Mouse (Mus musculus) urinary bladder, adult 2 months (tissue): ENCODE data around the gene Chadl. TPM values are rescaled to one million over a fixed set of nuclear protein-coding genes. Genes with fewer than 3 reads are reported as not detected.
"Not testable (repeated sequence)": the region's sequence is repeated elsewhere in the genome, so short reads cannot be mapped to it uniquely, and the experiment has no call there.

Source experiments
- DNase-seq: peaks from one replicate; pipeline ENCODE4 v3.0.0; 2022; ENCODE audit warnings: low spot score
- polyA plus RNA-seq: library from polyadenylated mRNA; depleted of rRNA; stranded (reverse); fragments of >200 nt; gene quantifications from 2 replicates; pipeline ENCODE4 v1.2.3, GENCODE M21; 2012; rRNA removed

The Chadl gene
- polyA plus RNA-seq, result 3.0 and 3.9 TPM in 2 replicates

- no peak for DNase-seq
Observed at GRCm38 (mm10) chr15:81697175-81697574, at the start of gene Chadl. Chadl (minus strand) TSS chr15:81697287.

DNA sequence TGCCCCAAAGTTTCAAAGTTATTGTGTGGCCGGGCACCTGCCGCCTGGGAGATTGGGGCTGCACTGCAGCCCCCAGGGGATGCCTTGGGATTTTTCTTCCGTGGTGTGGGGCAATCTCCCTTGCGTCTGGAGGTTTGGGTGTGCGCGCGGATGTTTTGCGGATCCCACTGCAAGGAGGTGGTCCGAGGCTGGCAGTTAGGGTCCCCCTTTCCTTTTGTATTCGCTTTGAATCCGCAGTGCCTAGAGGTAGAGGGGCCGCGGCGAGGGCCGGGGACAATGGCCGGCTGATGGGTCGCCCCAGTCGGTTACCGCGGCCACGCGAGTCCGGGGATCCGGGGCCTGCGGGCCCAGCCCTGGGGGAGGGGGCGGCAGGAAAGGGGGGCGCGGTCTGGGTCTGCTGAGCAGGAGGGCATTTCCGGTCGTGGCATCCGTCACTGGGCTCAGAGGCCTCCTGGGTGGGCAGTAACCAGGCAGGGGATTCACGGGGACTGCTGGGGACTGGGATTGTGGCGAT is 48.6 kb upstream of the Chadl start:
- peak; percentile 61 for DNase-seq

DNA sequence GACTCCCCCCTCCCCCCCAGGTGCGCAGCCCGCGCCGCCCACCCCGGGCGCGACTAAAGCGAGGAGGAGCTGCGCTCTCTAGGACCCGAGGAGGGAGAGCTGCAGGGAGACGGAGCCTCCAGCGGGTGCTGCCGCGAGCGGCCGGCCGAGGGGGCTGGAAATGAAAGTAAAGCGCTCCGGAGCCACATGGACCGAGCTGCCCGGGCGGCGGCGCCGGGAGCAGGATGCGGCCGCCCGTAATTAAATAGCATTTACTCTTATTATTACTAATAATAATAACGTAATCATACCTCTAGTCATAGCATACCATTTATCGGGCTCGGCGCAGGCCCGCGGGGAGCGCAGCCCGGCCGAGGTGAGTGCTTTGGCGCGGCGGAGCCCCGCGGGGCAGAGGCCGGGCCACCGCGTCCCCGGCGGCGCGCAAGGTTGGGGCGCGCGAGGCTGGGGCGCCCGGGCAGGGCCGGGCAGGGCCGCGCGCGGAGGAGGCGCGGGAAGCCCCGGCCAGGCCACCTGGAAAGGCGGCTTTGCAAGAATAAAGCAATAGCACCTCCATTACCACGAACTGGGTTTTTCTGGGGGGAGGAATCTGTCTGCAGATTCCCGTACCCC is 48.0 kb upstream of the Chadl start, which contains the start of the genes Zc3h7b and Rangap1:
Gene Zc3h7b, plus strand, starts transcription at position 66 of the 609 bp plus-strand sequence.
Gene Rangap1, minus strand, starts transcription at position 539 of the 609 bp plus-strand sequence.
- DNase-seq, result peak; percentile 67

DNA sequence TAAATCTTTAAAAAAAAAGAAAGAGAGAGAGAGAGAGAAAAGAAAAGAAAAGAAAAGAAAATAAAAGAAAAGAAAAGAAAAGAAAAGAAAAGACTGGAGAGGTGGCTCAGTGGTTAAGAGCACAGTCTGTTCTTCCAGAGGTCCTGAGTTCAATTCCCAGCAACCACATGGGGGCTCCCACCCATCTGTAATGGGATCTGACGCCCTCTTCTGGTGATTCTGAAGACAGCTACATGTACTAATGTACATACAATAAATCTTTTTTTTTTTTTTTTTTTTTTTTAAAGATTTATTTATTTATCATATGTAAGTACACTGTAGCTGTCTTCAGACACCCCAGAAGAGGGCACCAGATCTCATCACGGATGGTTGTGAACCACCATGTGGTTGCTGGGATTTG is 45.3 kb upstream of the Chadl start:
- DNase-seq, result not testable (repeated sequence)

DNA sequence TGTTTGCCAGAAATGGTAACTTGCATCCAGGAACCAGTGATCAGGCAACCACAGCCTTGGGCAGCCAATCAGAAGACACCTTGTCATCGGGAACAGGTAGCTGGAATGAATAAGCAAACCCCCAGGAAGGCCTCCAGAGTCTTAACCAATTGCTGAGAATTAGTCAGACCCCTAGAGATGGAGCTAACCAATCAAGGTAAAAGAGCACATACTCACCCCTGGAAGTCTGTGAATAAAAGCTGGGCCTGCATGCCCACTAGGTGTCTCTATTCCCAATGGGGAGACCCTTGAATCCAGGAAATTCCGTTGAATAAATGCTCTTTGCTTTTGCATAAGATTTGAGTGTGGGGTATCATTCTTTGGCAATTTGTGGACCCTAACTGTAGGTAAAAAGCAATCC is 42.8 kb upstream of the Chadl start:
- no peak for DNase-seq

- no peak for DNase-seq
Observed at GRCm38 (mm10) chr15:81739296-81739695, 42.2 kb upstream of the Chadl start.

- DNase-seq, result no peak
Observed at GRCm38 (mm10) chr15:81735075-81735474, 38.0 kb upstream of the Chadl start.

DNA sequence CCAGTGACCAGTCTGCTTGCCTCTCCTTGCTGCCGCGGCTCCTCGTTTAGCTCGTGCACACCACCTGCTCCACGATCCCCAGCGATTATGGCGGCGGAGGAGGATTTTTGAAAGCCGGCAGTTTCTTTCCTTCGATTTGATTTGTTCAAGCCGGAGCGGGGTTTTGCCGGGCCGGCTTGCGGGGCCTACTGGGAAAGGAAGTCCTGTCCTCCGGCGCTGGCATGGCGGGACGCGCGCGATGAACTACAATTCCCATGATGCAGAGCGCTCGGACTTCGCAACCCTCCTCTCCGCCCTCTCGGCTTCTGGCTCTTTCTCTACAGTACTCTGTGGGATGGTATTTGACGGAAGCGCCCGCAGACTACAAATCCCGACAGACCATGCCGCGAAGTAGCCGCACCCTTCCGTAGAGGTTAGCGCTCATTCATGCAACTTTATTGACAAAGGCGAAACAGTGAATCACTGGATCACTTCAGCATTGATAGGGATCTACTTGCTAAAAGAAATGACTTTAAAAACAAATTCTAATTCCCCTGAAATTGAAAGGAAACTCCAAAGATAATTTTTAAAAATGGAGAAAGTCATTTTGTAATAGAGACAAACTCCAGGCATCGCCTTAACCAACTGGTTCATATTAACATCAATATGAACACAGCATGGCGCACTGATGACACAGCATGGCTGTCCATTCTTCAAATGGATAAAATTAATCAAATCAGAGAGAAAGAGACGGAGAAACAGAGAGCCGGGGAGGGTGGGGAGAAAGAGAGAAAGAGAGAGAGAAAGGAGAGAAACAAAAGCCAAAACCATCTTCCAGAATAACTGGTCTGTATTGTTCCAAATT is 32.9 kb upstream of the Chadl start:
- peak; percentile 78 for DNase-seq

GRCm38 (mm10) chr15:81729241-81729791 is 32.2 kb upstream of the Chadl start:
- no peak for DNase-seq

- DNase-seq, result no peak
Observed at GRCm38 (mm10) chr15:81725965-81726364, 28.9 kb upstream of the Chadl start.

DNA sequence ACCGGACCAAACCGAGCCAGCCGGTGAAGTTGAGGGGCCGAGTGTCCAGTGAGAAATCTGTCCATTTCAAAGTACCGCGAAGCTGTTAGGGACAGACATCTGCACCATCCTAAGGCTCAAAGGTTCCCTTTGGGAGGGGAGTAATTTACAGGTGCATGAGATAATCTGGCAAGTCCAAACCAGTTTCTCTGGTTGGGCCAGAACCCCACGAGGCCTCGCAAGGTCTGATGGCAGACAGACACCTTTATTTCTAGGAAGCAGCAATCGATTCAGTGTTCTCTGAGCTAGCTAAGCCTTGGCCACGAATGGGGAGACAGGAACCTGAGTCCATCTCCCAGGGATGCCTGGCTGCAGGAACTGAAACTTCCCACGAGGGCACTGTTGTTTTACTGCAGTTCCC is 26.6 kb upstream of the Chadl start:
- no peak for DNase-seq

GRCm38 (mm10) chr15:81722361-81722760 is 25.3 kb upstream of the Chadl start:
- no peak for DNase-seq

DNA sequence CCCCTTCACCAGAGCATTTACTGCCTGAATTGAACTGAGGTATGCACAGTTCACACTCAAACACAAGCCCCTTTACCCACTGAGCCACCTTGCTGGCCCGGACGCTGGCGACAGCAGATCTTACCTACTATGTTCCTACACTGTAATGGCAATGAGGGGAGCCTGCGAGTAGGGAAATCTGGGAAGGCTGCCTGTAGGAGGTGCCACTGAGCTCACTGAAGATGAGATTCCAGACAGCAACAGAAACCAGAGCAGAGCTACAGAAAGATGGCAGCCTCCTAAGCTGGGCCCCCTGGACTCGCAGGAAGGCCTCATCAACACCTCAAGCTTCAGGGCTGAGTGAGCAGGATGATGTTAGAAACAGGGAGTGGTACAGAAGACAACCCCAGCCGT is 22.0 kb upstream of the Chadl start:
- DNase-seq, result no peak

DNA sequence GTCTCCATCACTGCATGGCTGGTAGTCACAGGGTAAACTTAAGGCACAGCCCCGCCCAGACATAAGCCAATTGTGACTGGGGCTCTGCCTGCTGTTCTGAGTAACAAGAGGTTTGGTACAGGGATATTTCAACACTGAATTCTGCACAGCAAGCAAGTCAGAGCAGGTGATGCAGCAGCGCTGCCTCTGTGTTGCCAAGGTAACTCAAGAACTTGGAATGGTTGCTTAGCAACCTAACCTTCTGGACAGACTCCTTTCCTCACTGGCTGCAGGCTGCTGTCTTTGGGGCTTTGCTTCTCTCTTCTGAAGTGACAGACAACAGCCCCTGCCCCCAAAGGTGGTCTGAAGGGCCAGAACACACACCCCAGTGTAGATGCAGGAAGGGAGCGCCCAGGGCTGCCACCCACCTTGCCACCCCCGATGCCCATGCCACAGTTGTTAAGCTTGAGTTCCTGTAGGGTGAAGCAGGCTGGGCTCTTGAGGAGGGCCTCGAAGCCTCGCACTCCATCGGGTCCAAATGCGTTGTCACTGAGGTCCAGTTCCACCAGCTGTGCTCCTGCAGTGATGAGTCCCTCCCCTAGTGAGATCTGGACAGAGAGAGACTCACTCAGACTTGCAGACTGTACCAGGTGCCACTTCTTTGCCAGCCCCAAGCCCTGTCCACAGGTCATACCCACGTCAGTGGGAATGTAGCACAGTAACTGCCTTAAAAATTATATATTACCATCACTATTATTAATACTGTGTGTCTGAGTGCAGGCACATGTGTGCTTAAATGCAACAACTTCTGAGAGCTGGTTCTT is 21.4 kb upstream of the Chadl start:
- no peak for DNase-seq

DNA sequence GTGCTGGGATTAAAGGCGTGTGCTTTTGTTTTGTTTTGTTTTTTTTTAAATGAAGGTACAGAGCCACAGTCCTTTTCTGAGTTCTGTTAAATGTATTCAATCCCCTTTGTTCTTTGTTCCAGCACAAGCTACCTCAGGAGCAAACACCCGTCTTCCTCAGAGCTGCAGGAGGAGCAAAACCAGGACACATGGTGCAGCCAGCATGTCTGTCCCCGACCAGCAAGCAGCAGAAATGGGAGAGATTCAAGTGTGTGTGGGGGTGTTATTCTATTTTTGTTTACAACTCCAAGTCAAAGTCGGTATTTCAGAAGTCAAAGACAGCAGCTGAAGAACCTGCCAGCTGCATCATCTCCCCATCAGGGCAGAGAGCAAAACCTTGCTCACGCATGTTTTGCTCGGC is 16.7 kb upstream of the Chadl start:
- no peak for DNase-seq

- no peak for DNase-seq
Observed at GRCm38 (mm10) chr15:81710801-81711200, 13.7 kb upstream of the Chadl start.

DNA sequence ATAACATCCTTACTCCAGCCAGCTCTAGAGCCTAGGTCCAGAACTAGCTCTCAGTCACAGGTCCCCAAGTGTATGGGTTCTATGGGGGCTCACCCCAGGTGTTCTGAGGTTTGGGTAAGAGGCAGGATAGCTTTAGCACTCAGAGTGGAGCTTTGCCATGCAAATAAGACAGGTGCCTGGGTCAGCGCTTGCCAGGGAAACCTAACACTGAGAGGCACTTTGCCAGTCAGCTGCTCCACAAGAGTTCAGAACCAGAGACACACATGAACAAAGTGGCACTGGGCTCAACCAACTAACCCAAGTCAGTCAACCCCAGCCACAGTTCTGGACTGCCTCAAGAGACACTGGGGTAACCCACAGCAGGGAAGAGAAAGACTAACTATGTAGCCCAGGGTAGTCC is 12.6 kb upstream of the Chadl start:
- DNase-seq, result no peak

DNA sequence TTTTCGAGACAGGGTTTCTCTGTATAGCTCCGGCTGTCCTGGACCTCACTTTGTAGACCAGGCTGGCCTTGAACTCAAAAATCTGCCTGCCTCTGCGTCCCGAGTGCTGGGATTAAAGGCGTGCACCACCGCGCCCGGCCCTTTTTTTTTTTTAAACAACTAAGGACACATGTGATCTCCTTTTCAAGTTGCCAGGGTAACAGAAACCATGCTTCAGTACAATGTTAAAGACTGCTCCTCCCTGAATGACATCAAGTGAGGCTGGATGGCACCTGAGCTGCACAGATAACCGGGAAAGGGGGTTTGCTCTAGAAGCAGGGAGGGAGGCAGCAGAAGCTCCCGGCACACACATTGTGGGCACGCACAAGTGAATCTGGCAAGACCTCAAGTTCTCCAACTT is 11.9 kb upstream of the Chadl start:
- DNase-seq, result no peak

GRCm38 (mm10) chr15:81703094-81703489 is 6.0 kb upstream of the Chadl start:
- DNase-seq, result no peak

DNA sequence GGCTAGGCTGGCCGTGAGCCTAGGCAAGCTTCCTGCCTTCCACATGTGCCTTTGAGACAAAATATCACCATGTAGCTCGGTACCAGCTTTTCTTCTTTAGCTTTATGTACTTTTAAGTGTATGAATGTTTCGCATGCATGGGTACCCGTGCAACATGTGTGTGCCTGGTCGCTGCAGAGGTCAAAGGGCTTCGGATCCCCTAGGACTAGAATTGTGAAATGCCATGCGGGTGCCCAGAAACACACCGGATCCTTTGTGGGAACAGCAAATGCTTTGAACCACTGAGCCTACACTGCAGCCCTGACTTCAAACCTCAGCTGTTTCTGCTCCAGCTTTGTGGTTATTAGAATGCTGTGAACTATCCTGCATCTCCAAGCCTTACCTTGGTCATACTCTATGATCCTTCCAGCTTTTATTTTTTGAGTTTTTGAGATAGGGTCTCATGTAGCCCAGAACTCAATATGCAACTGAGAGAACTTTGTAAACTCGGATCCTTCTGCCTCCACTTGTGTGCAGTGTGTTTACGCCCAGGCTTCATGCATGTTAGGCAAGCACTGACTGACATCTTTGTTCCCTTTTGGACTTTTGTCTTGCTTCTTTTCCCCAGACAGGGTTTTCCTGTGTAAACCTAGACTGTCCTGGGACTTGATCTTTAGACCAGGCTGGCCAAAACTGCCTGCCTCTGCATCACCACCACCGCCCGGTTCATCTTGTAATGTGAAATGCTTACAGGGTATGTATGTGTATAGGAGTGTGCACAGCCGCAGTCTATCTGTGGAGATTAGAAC is 5.4 kb upstream of the Chadl start:
- DNase-seq, result no peak

GRCm38 (mm10) chr15:81701350-81701749 is 4.3 kb upstream of the Chadl start:
- not testable (repeated sequence) for DNase-seq
